Mouse (Mus musculus): Measurements from ENCODE around the gene Ajm1.

GRCm38 (mm10) chr2:25557221-25557963 lies 24.2 kb downstream of the Ajm1 start, which contains the start of gene Edf1:
- TF ChIP-seq CTCF (IDR thresholded peaks at IDR 0.05; ENCODE audit: control insufficient read depth, insufficient read depth, insufficient replicate concordance, low read depth, low read length) (no peak), POLR2A (IDR thresholded peaks at IDR 0.05; ENCODE audit: control insufficient read depth, low read depth, low read length) (peak; percentile 50)

Measured in testis, adult 2 months (tissue).